Mouse (Mus musculus): Measurements from ENCODE around the gene Ap1m2. TPM values are rescaled to one million over a fixed set of nuclear protein-coding genes. Genes with fewer than 3 reads are reported as not detected.
A peak's percentile ranks its signal among the peaks of the same experiment; 100 is the strongest.
"Not testable (repeated sequence)": the region's sequence is repeated elsewhere in the genome, so short reads cannot be mapped to it uniquely, and the experiment has no call there.

Gene Ap1m2
- polyA plus RNA-seq, 1 experiment from 2014 or later = 2.5 TPM

DNA sequence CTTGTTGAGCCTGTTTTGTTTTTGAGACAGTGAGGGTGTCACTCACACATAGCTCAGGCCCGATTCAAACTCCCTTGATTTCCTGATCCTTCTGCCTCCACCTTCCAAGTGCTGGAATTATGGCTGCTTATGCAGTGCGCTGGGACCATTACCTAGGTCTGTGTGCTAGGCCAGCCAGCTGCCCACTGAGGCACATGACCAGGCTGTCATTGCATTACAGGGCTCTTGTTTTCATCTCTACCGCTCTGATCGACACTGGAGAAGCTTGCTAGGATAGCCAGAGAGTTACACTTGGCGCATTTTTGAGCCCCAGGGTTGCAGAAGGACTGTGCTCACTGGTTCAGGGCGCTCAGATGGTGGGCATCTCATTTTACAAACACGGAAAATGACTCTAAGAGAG is 442 bp downstream of the Ap1m2 start:
- Histone ChIP-seq H3K27me3 (replicated peaks) (peaks cover 15% of the 10 kb centered on the region), H3K4me1 (peaks cover 6% of the 10 kb centered on the region; the same call in 1 of the 2 replicates), H3K9ac (replicated peaks) (no peak overlapping the region), H3K4me3 (replicated peaks) (peak overlapping the region; percentile 35), H3K9me3 (replicated peaks) (no peaks in the 10 kb centered on the region), H3K4me2 (peak overlapping the region; percentile 50), H3K36me3 (no peaks in the 10 kb centered on the region), H3K27ac (replicated peaks) (no peak overlapping the region)
- ATAC-seq (ENCODE audit: low FRiP score) = no peak
- WGBS = 25% methylated on average over 7 of the region's 7 CpGs

DNA sequence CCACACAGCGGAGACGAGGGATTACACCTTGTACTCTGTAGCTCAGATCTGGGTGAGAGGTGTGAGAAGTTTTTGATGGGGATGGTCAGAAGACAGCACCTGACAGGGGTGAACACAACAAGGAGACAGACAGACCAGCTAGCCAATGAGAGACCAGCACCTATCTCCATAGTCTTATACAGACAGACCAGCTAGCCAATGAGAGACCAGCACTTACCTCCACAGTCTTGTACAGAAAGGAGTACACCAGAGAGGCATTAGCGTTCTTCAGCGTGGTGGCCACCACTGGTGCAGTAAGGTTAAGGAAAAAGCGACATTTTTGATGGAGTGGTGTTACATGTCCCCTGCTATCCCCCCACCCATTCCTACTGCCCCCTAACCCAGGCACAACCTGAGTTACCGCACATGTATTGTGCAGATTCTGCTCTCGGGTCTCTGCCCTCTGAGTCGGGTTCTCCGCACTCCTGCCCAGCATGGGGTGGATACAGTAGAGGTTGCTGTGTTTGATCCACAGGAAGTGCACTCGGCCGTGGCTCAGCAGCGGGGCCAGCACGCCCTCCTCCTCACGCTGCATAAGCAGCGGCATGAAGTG is 2.9 kb downstream of the Ap1m2 start:
- H3K9ac ChIP-seq (replicated peaks) = no peak overlapping the region
- WGBS = 70% methylated on average over 15 of the region's 15 CpGs
- H3K27ac ChIP-seq (replicated peaks) = no peak overlapping the region
- no peak overlapping the region for H3K4me3 ChIP-seq (replicated peaks)
- ATAC-seq (ENCODE audit: low FRiP score) = no peak
- peaks cover 15% of the 10 kb centered on the region for H3K27me3 ChIP-seq (replicated peaks)
- no peaks in the 10 kb centered on the region for H3K36me3 ChIP-seq
- H3K9me3 ChIP-seq (replicated peaks) = no peaks in the 10 kb centered on the region
- peaks cover 6% of the 10 kb centered on the region; the same call in 1 of the 2 replicates for H3K4me1 ChIP-seq
- no peak overlapping the region for H3K4me2 ChIP-seq

GRCm38 (mm10) chr9:21305065-21305464 is 7.1 kb downstream of the Ap1m2 start:
- Histone ChIP-seq H3K9me3 (replicated peaks) (no peaks in the 10 kb centered on the region), H3K27me3 (replicated peaks) (no peaks in the 10 kb centered on the region), H3K4me1 (no peaks in the 10 kb centered on the region), H3K27ac (replicated peaks) (no peak overlapping the region), H3K9ac (replicated peaks) (no peak overlapping the region), H3K36me3 (no peaks in the 10 kb centered on the region), H3K4me3 (replicated peaks) (no peak overlapping the region), H3K4me2 (no peak overlapping the region)
- WGBS = 85% methylated on average over 7 of the region's 7 CpGs
- no peak for ATAC-seq (ENCODE audit: low FRiP score)

DNA sequence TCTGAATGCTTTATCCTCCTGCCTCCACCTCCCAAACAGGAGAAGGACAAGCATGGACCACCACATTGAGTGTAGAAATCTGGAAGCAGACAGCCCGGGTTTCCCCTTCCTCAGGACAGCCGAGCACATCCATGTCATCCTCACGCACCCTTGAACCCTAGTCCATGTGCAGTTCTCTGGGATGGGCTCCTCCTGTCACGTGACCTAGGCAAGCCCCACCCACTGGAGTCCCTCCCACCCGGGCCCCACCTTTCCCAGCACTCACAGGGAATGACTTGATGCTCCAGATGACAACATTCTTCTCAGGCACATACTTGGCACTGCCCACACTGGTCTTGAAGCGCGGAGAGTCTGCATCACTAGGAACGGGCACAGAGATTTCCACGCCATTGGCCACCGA is 13.1 kb downstream of the Ap1m2 start:
- H3K9ac ChIP-seq (replicated peaks) = no peak overlapping the region
- no peaks in the 10 kb centered on the region for H3K27me3 ChIP-seq (replicated peaks)
- no peak for ATAC-seq (ENCODE audit: low FRiP score)
- H3K4me1 ChIP-seq = no peaks in the 10 kb centered on the region
- WGBS = 94% methylated on average over 10 of the region's 10 CpGs
- no peaks in the 10 kb centered on the region for H3K9me3 ChIP-seq (replicated peaks)
- H3K27ac ChIP-seq (replicated peaks) = no peak overlapping the region
- H3K4me3 ChIP-seq (replicated peaks) = no peak overlapping the region
- no peaks in the 10 kb centered on the region for H3K36me3 ChIP-seq
- no peak overlapping the region for H3K4me2 ChIP-seq

DNA sequence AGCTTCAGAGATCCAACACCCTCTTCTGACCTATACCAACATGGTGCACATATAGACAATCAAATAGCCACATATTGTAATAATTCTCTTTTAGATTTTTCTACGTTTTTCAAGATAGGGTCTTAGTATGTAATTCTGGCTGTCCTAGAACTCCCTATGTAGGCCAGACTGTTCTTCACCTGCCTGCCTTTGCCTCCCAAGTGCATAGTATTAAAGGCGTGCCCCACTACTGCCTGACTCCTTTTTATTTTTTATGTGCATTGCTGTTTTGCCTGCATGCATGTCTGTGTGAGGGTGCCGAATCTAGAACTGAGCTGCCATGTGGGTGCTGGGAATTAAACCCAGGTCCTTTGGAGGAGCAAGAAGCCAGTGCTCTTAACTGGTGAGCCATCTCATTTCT is 19.9 kb downstream of the Ap1m2 start:
- no peak overlapping the region for H3K4me3 ChIP-seq (replicated peaks)
- H3K4me2 ChIP-seq = no peak overlapping the region
- peaks cover 26% of the 10 kb centered on the region for H3K4me1 ChIP-seq
- H3K27me3 ChIP-seq (replicated peaks) = no peaks in the 10 kb centered on the region
- no peak overlapping the region for H3K9ac ChIP-seq (replicated peaks)
- 97% methylated on average over 3 of the region's 3 CpGs for WGBS
- H3K36me3 ChIP-seq = no peaks in the 10 kb centered on the region
- H3K27ac ChIP-seq (replicated peaks) = no peak overlapping the region
- H3K9me3 ChIP-seq (replicated peaks) = no peaks in the 10 kb centered on the region
- no peak for ATAC-seq (ENCODE audit: low FRiP score)

- ATAC-seq (ENCODE audit: low FRiP score); H3K9me3 ChIP-seq (replicated peaks); H3K9ac ChIP-seq (replicated peaks); H3K27me3 ChIP-seq (replicated peaks); H3K36me3 ChIP-seq: not testable (repeated sequence)
- Histone ChIP-seq H3K4me2 (peak overlapping the region; percentile 79), H3K4me3 (replicated peaks) (peak overlapping the region; percentile 81), H3K4me1 (peaks cover 30% of the 10 kb centered on the region), H3K27ac (replicated peaks) (peak overlapping the region; percentile 68)
- 20% methylated on average over 7 of the region's 7 CpGs for WGBS
Observed at GRCm38 (mm10) chr9:21291868-21292267, 20.3 kb downstream of the Ap1m2 start.

- Histone ChIP-seq H3K27me3 (replicated peaks) (no peaks in the 10 kb centered on the region), H3K4me3 (replicated peaks) (peak within 1 kb of the TSS; percentile 81), H3K4me2 (peak within 1 kb of the TSS; percentile 79), H3K4me1 (peaks cover 37% of the 10 kb centered on the region), H3K9me3 (replicated peaks) (no peaks in the 10 kb centered on the region), H3K27ac (replicated peaks) (peak within 1 kb of the TSS; percentile 88), H3K9ac (replicated peaks) (peak within 1 kb of the TSS; percentile 86), H3K36me3 (no peaks in the 10 kb centered on the region)
- peak; percentile 94 for ATAC-seq (ENCODE audit: low FRiP score)
- WGBS = under 1% methylated on average over 50 of the region's 51 CpGs
Observed at GRCm38 (mm10) chr9:21291022-21291787, 20.9 kb downstream of the Ap1m2 start, which contains the start of gene Cdkn2d. Cdkn2d (minus strand) TSS chr9:21291407.

GRCm38 (mm10) chr9:21290589-21290988 is 21.5 kb downstream of the Ap1m2 start:
- H3K4me3 ChIP-seq (replicated peaks) = peak overlapping the region; percentile 81
- peak overlapping the region; percentile 79 for H3K4me2 ChIP-seq
- H3K27me3 ChIP-seq (replicated peaks) = no peaks in the 10 kb centered on the region
- H3K9me3 ChIP-seq (replicated peaks) = no peaks in the 10 kb centered on the region
- peaks cover 2% of the 10 kb centered on the region; the same call in 1 of the 2 replicates for H3K36me3 ChIP-seq
- H3K9ac ChIP-seq (replicated peaks) = peak overlapping the region; percentile 86
- 0% methylated on average over 20 of the region's 20 CpGs for WGBS
- H3K27ac ChIP-seq (replicated peaks) = peak overlapping the region; percentile 88
- peaks cover 40% of the 10 kb centered on the region for H3K4me1 ChIP-seq
- no peak for ATAC-seq (ENCODE audit: low FRiP score)

- peak overlapping the region; percentile 81; the same call in 1 of the 2 replicates for H3K4me3 ChIP-seq (replicated peaks)
- WGBS = 86% methylated on average over 2 of the region's 2 CpGs
Observed at GRCm38 (mm10) chr9:21289337-21289671, 22.8 kb downstream of the Ap1m2 start.

DNA sequence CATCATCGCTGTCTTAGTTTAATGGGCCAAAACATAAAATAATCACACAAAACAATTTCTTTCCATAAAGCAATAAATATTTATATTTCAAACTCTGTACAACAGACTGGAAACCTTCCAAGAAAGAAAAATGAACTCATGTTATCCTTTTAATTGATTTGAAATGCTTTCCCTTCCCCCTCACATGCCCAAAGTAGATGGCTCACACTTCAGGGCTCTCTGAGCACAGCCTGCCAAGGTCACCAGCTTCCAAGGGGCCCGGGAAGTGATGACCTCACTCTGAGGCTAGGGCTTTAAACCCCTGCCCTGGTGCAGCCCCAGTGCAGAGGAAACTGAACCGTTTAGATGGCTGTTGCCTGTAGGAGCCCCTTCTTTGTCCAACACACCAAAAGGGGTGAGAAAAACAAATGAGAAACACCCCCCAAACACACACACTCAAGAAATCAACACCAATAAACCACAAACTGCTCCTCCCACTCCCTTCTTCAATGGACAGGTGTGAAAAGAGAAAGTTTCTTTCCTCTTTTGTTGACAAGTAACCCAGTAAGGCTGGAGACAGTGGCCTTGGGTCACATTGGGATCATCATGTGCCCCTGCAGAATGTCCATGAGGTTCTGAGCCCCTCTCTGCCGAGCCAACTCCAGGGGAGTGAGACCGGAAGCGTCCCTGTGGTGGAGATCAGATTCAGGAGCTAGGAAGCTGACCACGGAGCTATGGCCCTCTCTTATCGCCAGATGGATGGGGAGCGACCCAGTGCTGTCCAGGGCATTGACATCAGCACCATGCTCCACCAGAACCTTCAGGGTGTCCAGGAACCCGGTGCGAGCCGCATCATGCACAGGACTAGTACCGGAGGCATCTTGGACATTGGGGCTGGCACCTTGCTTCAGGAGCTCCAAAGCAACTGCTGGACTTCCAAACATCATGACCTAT is 23.5 kb downstream of the Ap1m2 start:
- no peaks in the 10 kb centered on the region for H3K9me3 ChIP-seq (replicated peaks)
- peaks cover 19% of the 10 kb centered on the region for H3K36me3 ChIP-seq
- peak overlapping the region; percentile 76 for H3K4me3 ChIP-seq (replicated peaks)
- H3K27ac ChIP-seq (replicated peaks) = peak overlapping the region; percentile 91
- H3K27me3 ChIP-seq (replicated peaks) = no peaks in the 10 kb centered on the region
- no peak for ATAC-seq (ENCODE audit: low FRiP score)
- H3K9ac ChIP-seq (replicated peaks) = peak overlapping the region; percentile 67; the same call in 1 of the 2 replicates
- H3K4me2 ChIP-seq = peak overlapping the region; percentile 79
- 75% methylated on average over 13 of the region's 13 CpGs for WGBS
- H3K4me1 ChIP-seq = peaks cover 47% of the 10 kb centered on the region

More at GRCm38 (mm10) chr9:21289337-21289671, 22.8 kb downstream of the Ap1m2 start:
- Histone ChIP-seq H3K4me2 (peak overlapping the region; percentile 79), H3K27me3 (replicated peaks) (no peaks in the 10 kb centered on the region), H3K4me1 (peaks cover 47% of the 10 kb centered on the region), H3K9ac (replicated peaks) (no peak overlapping the region), H3K36me3 (peaks cover 13% of the 10 kb centered on the region), H3K9me3 (replicated peaks) (no peaks in the 10 kb centered on the region), H3K27ac (replicated peaks) (no peak overlapping the region)
- ATAC-seq (ENCODE audit: low FRiP score) = no peak

DNA sequence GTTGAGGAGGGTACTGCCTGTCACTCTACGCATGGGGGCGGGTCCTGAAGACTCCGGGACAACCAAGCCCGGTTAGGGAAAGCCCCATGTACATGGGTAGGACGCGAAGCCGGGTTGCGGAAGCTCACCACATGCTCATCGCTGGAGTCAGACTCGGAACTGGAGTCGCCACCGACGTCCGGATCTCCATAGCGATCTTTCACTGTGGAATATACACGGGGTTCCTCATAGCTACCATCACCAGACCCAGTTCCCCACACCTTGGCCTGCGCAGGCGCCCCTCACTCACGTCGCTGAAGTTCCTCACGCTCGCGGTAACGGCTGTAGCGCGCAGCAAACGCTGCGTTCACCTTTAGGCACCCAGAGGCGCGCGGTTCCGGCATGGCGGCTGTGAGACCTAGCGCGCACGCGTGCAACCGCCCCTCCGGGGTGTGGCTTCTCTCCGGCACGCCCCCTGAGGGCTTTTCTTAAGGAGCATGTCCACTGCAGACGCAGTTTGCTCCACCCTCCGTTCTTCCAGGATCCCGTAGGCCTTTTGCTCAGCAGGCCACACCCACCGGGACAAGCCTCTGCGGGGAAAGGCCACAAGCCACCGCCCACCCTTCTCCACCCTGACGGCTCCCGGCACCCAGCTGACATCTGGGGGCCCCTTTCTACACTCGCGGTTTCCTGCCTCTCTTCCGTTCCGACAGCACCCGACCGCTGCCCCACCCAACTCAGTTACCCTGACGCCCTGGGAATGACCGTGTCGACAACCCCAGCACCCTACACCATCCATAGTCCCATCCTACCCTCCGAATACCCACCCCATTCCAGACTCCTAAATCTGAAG is 24.4 kb downstream of the Ap1m2 start, which contains the start of gene Kri1:
Gene Kri1, minus strand, starts transcription at position 399 of the 832 bp plus-strand sequence.
- ATAC-seq (ENCODE audit: low FRiP score) = peak; percentile 82
- H3K36me3 ChIP-seq = peaks cover 22% of the 10 kb centered on the region
- under 1% methylated on average over 59 of the region's 59 CpGs for WGBS

More for the DNA sequence above, 24.4 kb downstream of the Ap1m2 start, which contains the start of gene Kri1:
- H3K4me1 ChIP-seq = peaks cover 47% of the 10 kb centered on the region
- no peaks in the 10 kb centered on the region for H3K27me3 ChIP-seq (replicated peaks)
- no peaks in the 10 kb centered on the region for H3K9me3 ChIP-seq (replicated peaks)
- H3K4me2 ChIP-seq = peak within 1 kb of the TSS; percentile 79
- peak within 1 kb of the TSS; percentile 67 for H3K9ac ChIP-seq (replicated peaks)
- peak within 1 kb of the TSS; percentile 91 for H3K27ac ChIP-seq (replicated peaks)
- peak within 1 kb of the TSS; percentile 76 for H3K4me3 ChIP-seq (replicated peaks)

Measured in neural tube, embryonic 15.5 days (tissue).